Mouse (Mus musculus) ES-CJ7 (cell line): ENCODE data around the gene Fam214a.

Experiments used
- DNase-seq: peaks from one replicate; pipeline ENCODE4 v3.0.0; 2011; ENCODE audit warnings: low read depth, low spot score

Fam214a gene

DNA sequence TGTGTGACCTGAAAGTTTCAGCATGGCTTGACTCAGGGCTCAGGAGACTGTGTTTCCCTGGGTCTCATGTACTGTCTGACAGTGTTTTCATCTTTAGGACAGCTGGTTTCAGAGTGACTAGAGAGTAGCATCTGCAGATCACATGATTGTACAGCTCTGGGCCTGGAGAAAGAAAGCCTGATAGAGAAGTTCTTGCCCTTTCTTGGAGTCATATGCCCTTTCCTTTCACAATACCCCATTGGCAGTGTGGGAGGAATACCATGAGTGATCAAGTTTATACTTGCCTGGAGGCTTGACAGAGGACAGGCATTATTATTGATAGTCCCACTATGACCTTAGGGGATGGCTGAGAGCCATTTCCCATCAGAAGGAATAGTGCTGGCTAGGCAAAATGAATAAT is 124.5 kb downstream of the Fam214a start:
- no peak for DNase-seq
